Mouse (Mus musculus) thymus, adult 2 months (tissue): Measurements from ENCODE around the gene Mfn2.

Experiments used
- CTCF ChIP-seq: fragments of 200-500 bp; IDR thresholded peaks from 2 replicates; pipeline ENCODE4 v1.5.1; 2012; ENCODE audit warnings: mild to moderate bottlenecking, control low read depth, low read length, moderate library complexity, borderline replicate concordance; ENCODE audit not compliant: control insufficient read depth, poor library complexity, insufficient read depth; ENCODE audit errors: extremely low read depth
- POLR2A ChIP-seq: fragments of 200-500 bp; IDR thresholded peaks from 2 replicates; pipeline ENCODE4 v1.6.1; 2012; ENCODE audit warnings: mild to moderate bottlenecking, low read length, control low read depth, moderate library complexity; ENCODE audit not compliant: control insufficient read depth, poor library complexity, insufficient read depth; ENCODE audit errors: extremely low read depth

DNA sequence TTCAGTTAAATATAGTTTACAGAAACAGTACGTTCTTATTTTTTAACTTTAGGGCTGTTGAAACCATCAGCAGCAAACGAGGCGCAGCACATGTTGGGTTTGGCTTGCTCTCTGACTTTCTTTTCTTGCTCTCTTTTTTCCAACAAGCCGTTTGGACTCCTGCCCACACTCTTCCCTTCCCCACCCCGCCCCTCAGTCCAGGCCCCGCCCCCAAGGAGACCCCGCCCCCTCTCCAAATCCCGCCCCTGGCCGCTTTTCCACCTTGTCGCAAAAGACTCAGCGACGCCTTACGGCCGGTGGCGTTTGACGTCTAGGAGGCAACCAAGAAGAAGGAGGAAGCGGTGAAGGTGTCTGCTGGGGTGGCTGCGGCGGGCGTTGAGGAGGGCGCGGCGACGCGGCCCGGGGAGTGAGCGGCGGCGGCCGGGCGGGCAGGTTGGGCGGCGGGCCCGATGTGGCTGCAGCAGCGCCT lies 36.1 kb upstream of the Mfn2 start, which contains the start of gene 2510039O18Rik:
- TF ChIP-seq CTCF: no peak
- TF ChIP-seq POLR2A: peak; percentile 89
